25 mouse cellular contexts compared by ENCODE assay signal in the genomic region with DNA sequence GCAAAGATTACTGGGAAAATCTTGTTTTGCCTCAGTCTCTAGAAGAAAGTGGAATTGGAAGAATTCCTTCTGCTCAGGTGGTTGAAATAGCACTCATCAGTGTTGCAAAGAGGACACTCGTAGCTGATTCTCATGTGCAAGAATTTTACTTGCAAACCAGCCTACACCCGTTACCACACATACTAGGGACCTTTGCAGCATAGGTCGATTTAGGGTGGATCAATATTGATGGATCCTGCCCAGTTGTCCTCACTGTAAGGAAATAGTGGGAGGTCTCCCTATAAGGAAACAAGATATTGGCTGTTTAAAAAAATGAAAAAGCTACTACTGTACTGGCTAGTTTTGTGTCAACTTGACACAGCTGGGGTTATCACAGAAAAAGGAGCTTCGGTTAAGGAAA.
"Had no signal": no experiment of that assay in that cellular context is flagged by ENCODE, and none has a peak within 500 bp of the region (broad histone marks: within the 10 kb centered on the region; RNA-seq: fewer than 3 reads in every experiment).

No protein-coding gene starts in this region.

- H3K4me1 ChIP-seq: intestine, embryonic 15.5 days; liver, embryonic 13.5 days had no signal

- H3K9me3 ChIP-seq: heart, embryonic 10.5 days; heart, embryonic 12.5 days; hindbrain, embryonic 10.5 days; hindbrain, embryonic 12.5 days; intestine, embryonic 15.5 days; limb, embryonic 13.5 days; liver, embryonic 13.5 days; liver, embryonic 15.5 days had no signal

- H3K27ac ChIP-seq: gastrocnemius, adult 2 months; heart, embryonic 10.5 days; hindbrain, embryonic 10.5 days; hindbrain, embryonic 12.5 days; hindbrain, embryonic 14.5 days; intestine, embryonic 15.5 days; layer of hippocampus, adult 2 months; left cerebral cortex, adult 2 months; limb, embryonic 13.5 days; liver, embryonic 13.5 days; liver, embryonic 15.5 days had no signal

- H3K4me2 ChIP-seq: heart, embryonic 12.5 days; hindbrain, embryonic 12.5 days; hindbrain, embryonic 14.5 days; intestine, embryonic 15.5 days; limb, embryonic 13.5 days; liver, embryonic 13.5 days; liver, embryonic 15.5 days had no signal

- H3K9ac ChIP-seq: heart, embryonic 12.5 days; hindbrain, embryonic 12.5 days; hindbrain, embryonic 14.5 days; intestine, embryonic 15.5 days; limb, embryonic 13.5 days; liver, embryonic 13.5 days; liver, embryonic 15.5 days had no signal

- H3K27me3 ChIP-seq: heart, embryonic 12.5 days; hindbrain, embryonic 12.5 days; intestine, embryonic 15.5 days; limb, embryonic 13.5 days; liver, embryonic 13.5 days; liver, embryonic 15.5 days had no signal

- H3K4me3 ChIP-seq: gastrocnemius, adult 2 months; heart, embryonic 10.5 days; heart, embryonic 12.5 days; hindbrain, embryonic 10.5 days; hindbrain, embryonic 12.5 days; intestine, embryonic 15.5 days; layer of hippocampus, adult 2 months; left cerebral cortex, adult 2 months; limb, embryonic 13.5 days; liver, embryonic 13.5 days; liver, embryonic 15.5 days had no signal

- DNase-seq: gastrocnemius, adult 2 months; gastrocnemius, postnatal 10 days; gastrocnemius, postnatal 25 days; heart, adult 18-20 months; heart, postnatal 10 days; heart, postnatal 4 days; kidney, adult 18-20 months; kidney, adult 8-10 months; kidney, postnatal 10 days; kidney, postnatal 25 days; kidney, postnatal 4 days; liver, embryonic 13.5 days had no signal

- ATAC-seq: hindbrain, embryonic 16.5 days; inflammation-experienced regulatory T-cells, adult 6 months; intestine, embryonic 15.5 days; intestine, postnatal 0 days had no signal

- H3K36me3 ChIP-seq: heart, embryonic 10.5 days; heart, embryonic 12.5 days; hindbrain, embryonic 10.5 days; hindbrain, embryonic 12.5 days; intestine, embryonic 15.5 days; limb, embryonic 13.5 days; liver, embryonic 13.5 days; liver, embryonic 15.5 days had no signal
